Comparison of ENCODE assay signal across 8 mouse cellular contexts in the genomic region with DNA sequence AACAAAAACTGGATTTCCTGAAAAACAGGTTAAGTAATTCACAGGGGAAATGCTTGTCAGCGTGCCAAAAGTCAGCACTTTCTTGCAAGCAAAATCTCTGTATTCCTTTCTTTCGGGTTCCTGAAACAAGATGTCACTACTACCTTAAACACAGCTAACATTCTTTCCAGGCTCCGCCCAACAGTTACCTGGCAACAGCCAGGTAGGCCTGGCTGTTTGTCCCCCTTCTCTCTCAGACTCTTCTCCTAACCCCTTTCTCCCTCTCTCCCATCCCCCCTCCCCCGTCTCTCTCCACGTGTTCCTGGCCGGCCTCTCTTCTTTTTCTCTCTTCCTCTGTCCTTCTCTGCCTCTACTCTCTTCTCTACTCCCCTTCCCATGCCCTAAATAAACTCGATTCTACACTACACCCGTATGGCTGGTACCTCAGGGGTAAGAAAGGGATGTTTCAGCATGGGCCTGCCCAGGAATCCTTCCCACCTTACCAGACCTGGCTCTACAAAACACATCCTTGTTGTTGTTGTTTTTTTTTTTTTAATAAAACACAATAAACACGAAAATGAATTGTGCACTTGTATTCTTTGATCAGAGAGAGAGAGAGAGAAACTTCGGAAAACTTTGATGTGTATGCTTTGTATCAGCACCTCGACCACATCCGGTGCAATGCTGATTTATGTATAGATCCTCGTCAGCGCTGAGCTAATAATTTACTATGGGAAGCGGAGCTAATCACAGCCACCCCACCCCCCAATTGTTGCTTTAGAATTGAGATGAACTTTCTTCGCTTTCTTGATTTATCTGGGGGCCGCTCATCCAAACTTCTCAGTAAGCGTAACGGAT. TPM values are rescaled to one million over a fixed set of nuclear protein-coding genes. Genes with fewer than 3 reads are reported as not detected.
DNase-seq lines count a peak whose midpoint lies in the region; ATAC-seq and TF ChIP-seq lines count a peak whose summit lies in the region.

No protein-coding gene starts in this region.

- H3K9me3 ChIP-seq in E14TG2a.4 (ENCODE audit: low read length) = no peaks in the 10 kb centered on the region
- H3K9me3 ChIP-seq in forebrain, embryonic 16.5 days (ENCODE audit: control insufficient read depth, low read length) = no peaks in the 10 kb centered on the region
- no peaks in the 10 kb centered on the region for H3K9me3 ChIP-seq in hindbrain, embryonic 15.5 days
- H3K9me3 ChIP-seq in midbrain, postnatal 0 days (ENCODE audit: low read length) = no peaks in the 10 kb centered on the region

- H3K4me2 ChIP-seq in forebrain, embryonic 16.5 days (ENCODE audit: low read length) = peak overlapping the region; percentile 98
- peak overlapping the region; percentile 77 for H3K4me2 ChIP-seq in hindbrain, embryonic 15.5 days
- peak overlapping the region; percentile 81 for H3K4me2 ChIP-seq in midbrain, postnatal 0 days (ENCODE audit: low read depth, low read length, poor library complexity, severe bottlenecking)

- TF ChIP-seq CTCF in E14TG2a.4 (conservative IDR thresholded peaks at IDR 0.05; ENCODE audit: low read length) = no peak
- no peak for TF ChIP-seq CTCF in liver, adult 2 months (IDR thresholded peaks at IDR 0.05; ENCODE audit: low read depth, low read length)
- no peak for TF ChIP-seq CTCF in midbrain, postnatal 0 days (IDR thresholded peaks at IDR 0.05)

- H3K9ac ChIP-seq in forebrain, embryonic 16.5 days (replicated peaks; ENCODE audit: low read depth, low read length) = peak overlapping the region; percentile 96
- peak overlapping the region; percentile 85 for H3K9ac ChIP-seq in hindbrain, embryonic 15.5 days
- peak overlapping the region; percentile 76 for H3K9ac ChIP-seq in liver, adult 2 months (ENCODE audit: low read depth, low read length)
- H3K9ac ChIP-seq in midbrain, postnatal 0 days (replicated peaks; ENCODE audit: low read length, poor library complexity, severe bottlenecking) = peak overlapping the region; percentile 98

- H3K4me1 ChIP-seq in E14TG2a.4 (replicated peaks; ENCODE audit: low read depth, low read length) = peaks cover 43% of the 10 kb centered on the region
- H3K4me1 ChIP-seq in brown adipose tissue, adult 24 weeks (ENCODE audit: control insufficient read depth, insufficient read depth, insufficient read length, low read length) = peaks cover 9% of the 10 kb centered on the region
- H3K4me1 ChIP-seq in forebrain, embryonic 16.5 days (replicated peaks; ENCODE audit: control insufficient read depth, insufficient read depth, low read length) = peaks cover 20% of the 10 kb centered on the region
- H3K4me1 ChIP-seq in hindbrain, embryonic 15.5 days (replicated peaks) = peaks cover 26% of the 10 kb centered on the region
- H3K4me1 ChIP-seq in liver, adult 2 months (ENCODE audit: control insufficient read depth, insufficient read depth, low read length) = peaks cover 10% of the 10 kb centered on the region; the same call in 1 of the 2 replicates
- H3K4me1 ChIP-seq in midbrain, postnatal 0 days (ENCODE audit: insufficient read depth, low read length) = peaks cover 5% of the 10 kb centered on the region; the same call in 1 of the 2 replicates

- H3K4me3 ChIP-seq in E14TG2a.4 (replicated peaks; ENCODE audit: low read length) = peak overlapping the region; percentile 92
- H3K4me3 ChIP-seq in brown adipose tissue, adult 24 weeks (ENCODE audit: insufficient read depth, low read depth, low read length) = peak overlapping the region; percentile 86
- peak overlapping the region; percentile 96 for H3K4me3 ChIP-seq in forebrain, embryonic 16.5 days (replicated peaks; ENCODE audit: low read length)
- peak overlapping the region; percentile 81 for H3K4me3 ChIP-seq in hindbrain, embryonic 15.5 days
- H3K4me3 ChIP-seq in liver, adult 2 months (ENCODE audit: insufficient read depth, low read depth, low read length) = peak overlapping the region; percentile 99
- H3K4me3 ChIP-seq in midbrain, postnatal 0 days (ENCODE audit: low read depth, low read length) = peak overlapping the region; percentile 97

- H3K27me3 ChIP-seq in E14TG2a.4 (ENCODE audit: insufficient read depth, low read length) = no peaks in the 10 kb centered on the region; the same call in 1 of the 2 replicates
- no peaks in the 10 kb centered on the region for H3K27me3 ChIP-seq in forebrain, embryonic 16.5 days (replicated peaks; ENCODE audit: control insufficient read depth, insufficient read depth, low read length)
- no peaks in the 10 kb centered on the region for H3K27me3 ChIP-seq in hindbrain, embryonic 15.5 days
- H3K27me3 ChIP-seq in liver, adult 2 months (ENCODE audit: control insufficient read depth, insufficient read depth, low read length) = no peaks in the 10 kb centered on the region
- H3K27me3 ChIP-seq in midbrain, postnatal 0 days (ENCODE audit: insufficient read depth, low read length) = no peaks in the 10 kb centered on the region

- TF ChIP-seq POLR2A in liver, adult 2 months (IDR thresholded peaks at IDR 0.05; ENCODE audit: extremely low read depth, insufficient read depth, low read length) = no peak

- DNase-seq in liver, adult 2 months (ENCODE audit: extremely low read depth, low read depth, low spot score) = peak; percentile 41
- peak; percentile 58 for DNase-seq in midbrain, postnatal 0 days (ENCODE audit: low spot score)
- peak; percentile 54 for DNase-seq in urinary bladder, postnatal 25 days (ENCODE audit: low spot score)
- no peak for DNase-seq in right cerebral cortex, postnatal 36 days (ENCODE audit: low spot score in 2 of 2)

- H3K36me3 ChIP-seq in E14TG2a.4 (ENCODE audit: insufficient read depth, low read length) = peaks cover 8% of the 10 kb centered on the region
- no peaks in the 10 kb centered on the region for H3K36me3 ChIP-seq in forebrain, embryonic 16.5 days (ENCODE audit: control insufficient read depth, insufficient read depth)
- peaks cover 2% of the 10 kb centered on the region; the same call in 1 of the 2 replicates for H3K36me3 ChIP-seq in hindbrain, embryonic 15.5 days
- H3K36me3 ChIP-seq in liver, adult 2 months (ENCODE audit: control insufficient read depth, insufficient read depth, low read length) = peaks cover 2% of the 10 kb centered on the region; the same call in 1 of the 2 replicates
- no peaks in the 10 kb centered on the region for H3K36me3 ChIP-seq in midbrain, postnatal 0 days (ENCODE audit: insufficient read depth, low read length)

- peak overlapping the region; percentile 92 for H3K27ac ChIP-seq in brown adipose tissue, adult 24 weeks (replicated peaks; ENCODE audit: low read depth, low read length)
- H3K27ac ChIP-seq in forebrain, embryonic 16.5 days (ENCODE audit: low read length) = peak overlapping the region; percentile 93
- H3K27ac ChIP-seq in hindbrain, embryonic 15.5 days (replicated peaks) = peak overlapping the region; percentile 97
- H3K27ac ChIP-seq in liver, adult 2 months (replicated peaks; ENCODE audit: insufficient read depth, low read depth, low read length) = peak overlapping the region; percentile 78
- peak overlapping the region; percentile 96 for H3K27ac ChIP-seq in midbrain, postnatal 0 days (ENCODE audit: low read depth, low read length)

- peak; percentile 16; the same call in 1 of the 2 replicates for ATAC-seq in forebrain, embryonic 16.5 days
- peak; percentile 19; the same call in 1 of the 2 replicates for ATAC-seq in hindbrain, embryonic 15.5 days (ENCODE audit: low FRiP score, low read depth)
- peak; percentile 29; the same call in 1 of the 2 replicates for ATAC-seq in midbrain, postnatal 0 days (ENCODE audit: low FRiP score)

- WGBS in forebrain, embryonic 16.5 days = 7% methylated on average over 19 of the region's 19 CpGs
- 7% methylated on average over 19 of the region's 19 CpGs for WGBS in hindbrain, embryonic 15.5 days
- WGBS in liver, adult 2 months = 7% methylated on average over 19 of the region's 19 CpGs
- 4% methylated on average over 19 of the region's 19 CpGs for whole genome bisulfite sequencing in midbrain, postnatal 0 days

- peaks cover 16% of the 10 kb centered on the region; the same call in 1 of the 2 replicates for H3K79me2 ChIP-seq in liver, adult 2 months (ENCODE audit: control insufficient read depth, insufficient read depth, low read length)

RNA-seq across cellular contexts. Expression of a gene that starts 0.9 kb away (rescaled TPM):
- 31.2 and 34.7 TPM in 2 replicates for polyA plus RNA-seq in brown adipose tissue, adult 24 weeks (2012; ENCODE audit: insufficient read depth, insufficient read length, missing spikeins)
- 43.4 and 45.8 TPM in 2 replicates for polyA plus RNA-seq in forebrain, embryonic 16.5 days (2015; fragmentation: Nextera tagmentation; extraction: Ambion mirVana)
- polyA plus RNA-seq in hindbrain, embryonic 15.5 days (2015; fragmentation: Nextera tagmentation; extraction: Ambion mirVana) = 43.2 and 44.0 TPM in 2 replicates
- 50.9 and 55.2 TPM in 2 replicates for total RNA-seq in liver, adult 2 months (2014; rRNA removed)
- polyA plus RNA-seq in liver, adult 2 months (2012; rRNA removed) = 6.3 and 8.6 TPM in 2 replicates
- 181 and 215 TPM in 2 replicates for total RNA-seq in midbrain, postnatal 0 days (2014; rRNA removed)
- polyA plus RNA-seq in midbrain, postnatal 0 days (2015; fragmentation: Nextera tagmentation; extraction: Ambion mirVana) = 25.4 and 27.2 TPM in 2 replicates

Comparison
In these comparisons a context has a peak if more than half of its experiments do, and no peak if none do; other contexts are left out.
1. DNase-seq: peak in liver, adult 2 months (single experiment), midbrain, postnatal 0 days (single experiment) and urinary bladder, postnatal 25 days (single experiment); none in right cerebral cortex, postnatal 36 days (0 of 2).
2. Peak in every context shown above with its lines, with median percentiles within 50 percentile points of each other: H3K4me3 ChIP-seq, H3K27ac ChIP-seq, ATAC-seq, H3K4me2 ChIP-seq and H3K9ac ChIP-seq.